Mouse (Mus musculus) common myeloid progenitor, adult 5-6 weeks (primary cell): ENCODE results near the gene Slc25a38. TPM values are rescaled to one million over a fixed set of nuclear protein-coding genes. Genes with fewer than 3 reads are reported as not detected.
A peak's percentile ranks its signal among the peaks of the same experiment; 100 is the strongest.

Experiments used
- ATAC-seq: replicated peaks from 2 replicates; pipeline ENCODE4 v1.8.0; 2016; ENCODE audit warnings: low read depth, mild to moderate bottlenecking, moderate TSS enrichment, inconsistent platforms; ENCODE audit not compliant: poor library complexity, severe bottlenecking
- total RNA-seq: library from RNA; stranded (forward); fragments of 200-1000, 187-1606 nt; gene quantifications from 2 replicates; pipeline ENCODE4 v1.2.3, GENCODE M21; 2017

The Slc25a38 gene
- total RNA-seq, 1 experiment from 2014 or later = 41.1 TPM

DNA sequence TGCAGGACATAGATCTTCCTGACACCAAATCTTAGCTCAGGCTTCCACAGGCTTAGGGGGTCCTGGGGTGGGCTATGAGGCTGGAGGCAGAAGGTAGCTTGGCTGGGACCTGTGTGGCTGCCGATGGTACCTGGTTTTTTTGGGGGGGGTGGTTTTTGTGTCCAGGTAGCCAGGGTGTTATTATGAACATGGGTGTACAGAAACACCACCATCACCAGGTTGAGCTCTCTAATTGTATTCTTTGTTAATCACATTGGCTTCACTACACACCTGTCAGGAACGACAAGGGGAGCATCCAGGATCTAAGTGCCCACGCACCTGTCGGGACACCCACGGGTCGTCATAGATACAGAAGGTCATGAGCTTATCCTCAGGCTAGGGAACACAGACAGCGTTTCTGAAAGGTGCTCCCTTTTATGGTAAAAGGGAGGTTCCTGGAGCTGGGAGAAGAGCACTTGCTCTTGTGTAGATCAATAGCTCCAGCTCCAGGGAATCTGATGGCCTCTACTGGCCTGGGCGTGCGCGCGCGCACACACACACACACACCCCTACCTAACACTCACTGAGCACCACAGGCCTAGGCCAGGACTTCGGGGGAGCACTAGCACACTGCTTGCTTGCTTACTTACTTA is 24.5 kb downstream of the Slc25a38 start:
- ATAC-seq = no peak

DNA sequence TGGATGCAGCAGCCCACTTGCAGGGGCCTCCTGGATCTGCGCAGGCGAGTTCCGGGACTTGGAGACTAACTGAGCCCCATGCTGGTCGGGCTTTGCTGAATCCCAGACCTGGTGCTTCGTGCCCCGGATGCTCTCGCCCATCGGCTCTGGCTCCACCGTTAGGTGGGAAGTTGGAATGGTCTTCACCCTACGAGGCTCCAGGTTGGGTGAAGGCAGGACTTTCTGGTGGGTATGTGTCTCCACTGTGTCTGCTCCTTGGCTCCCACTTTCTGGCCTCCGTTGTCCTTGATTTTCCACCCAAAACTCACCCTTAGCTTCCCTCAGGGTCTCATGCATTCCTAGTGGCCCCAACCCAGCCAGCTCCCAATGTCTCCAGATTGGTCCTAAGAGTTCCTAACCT is 25.3 kb downstream of the Slc25a38 start:
- no peak for ATAC-seq

DNA sequence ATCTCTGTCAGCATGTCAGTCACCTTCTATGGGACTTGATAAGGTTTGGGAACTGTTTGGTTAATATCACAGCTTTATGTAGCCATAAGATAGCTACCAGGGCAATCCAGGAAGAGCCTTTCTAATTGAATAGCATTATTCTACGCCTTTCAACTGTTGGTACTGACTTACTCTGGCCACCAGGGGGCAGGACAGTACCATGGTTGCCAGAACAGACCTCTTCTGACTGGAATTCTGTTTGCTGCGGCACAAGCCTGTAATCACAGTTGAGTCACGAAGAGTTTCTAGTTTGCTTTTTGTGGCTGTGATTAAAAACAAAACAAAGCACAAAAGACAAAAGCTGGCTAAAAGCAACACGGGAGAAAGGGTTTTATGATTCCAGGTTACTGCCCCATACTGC is 30.5 kb downstream of the Slc25a38 start:
- ATAC-seq = peak; percentile 96

- ATAC-seq = no peak
Observed at GRCm38 (mm10) chr9:120144474-120144873, 34.3 kb downstream of the Slc25a38 start.

GRCm38 (mm10) chr9:120149222-120149828 is 39.2 kb downstream of the Slc25a38 start, which contains the start of gene Mobp:
TSS of gene Mobp (plus strand) at chr9:120149707.
- ATAC-seq = no peak

DNA sequence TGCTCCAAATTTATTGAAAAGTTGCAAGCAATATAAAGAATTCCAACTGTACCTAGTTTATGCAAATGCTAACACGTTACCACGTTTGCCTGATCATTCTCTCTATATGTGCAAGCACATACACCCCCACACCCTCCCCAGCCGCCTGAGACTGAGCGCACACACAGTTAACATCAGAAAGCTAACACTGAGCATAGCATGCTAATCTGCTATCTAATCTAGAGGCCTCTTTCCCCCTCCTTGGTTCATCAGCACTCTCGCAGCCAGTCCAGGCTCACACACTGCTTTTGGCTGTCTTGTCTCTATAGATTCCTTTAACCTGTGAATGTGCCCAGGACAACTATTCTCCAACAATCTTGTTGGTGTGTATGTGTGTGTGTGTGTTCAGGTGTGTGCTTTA is 41.0 kb downstream of the Slc25a38 start:
- ATAC-seq = no peak

DNA sequence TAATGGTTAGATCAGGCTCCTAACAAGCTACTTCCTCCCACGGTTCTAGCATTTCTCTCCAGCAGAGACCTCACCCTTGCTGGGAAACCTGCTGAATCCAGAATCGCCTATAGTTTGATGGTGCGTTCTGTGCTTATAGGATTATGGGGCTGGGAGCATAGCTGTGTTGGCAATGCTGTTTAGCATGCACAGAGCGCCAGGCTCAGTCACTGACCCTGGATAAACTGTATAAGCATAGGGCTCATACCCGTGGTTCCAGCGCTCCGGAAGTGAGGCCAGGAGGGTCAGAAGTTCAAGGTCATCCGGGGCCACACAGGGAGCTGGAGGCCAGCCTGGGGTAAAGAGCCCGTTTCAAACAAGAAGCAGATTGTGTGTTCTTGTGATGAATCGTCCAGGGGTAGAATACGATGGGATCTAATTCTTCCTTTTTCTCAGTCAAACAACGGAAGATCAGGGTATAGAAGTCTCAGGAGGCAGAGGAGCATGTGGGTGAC is 41.8 kb downstream of the Slc25a38 start:
- ATAC-seq = no peak

- ATAC-seq = peak; percentile 89
Observed at GRCm38 (mm10) chr9:120158047-120158446, 47.9 kb downstream of the Slc25a38 start.

DNA sequence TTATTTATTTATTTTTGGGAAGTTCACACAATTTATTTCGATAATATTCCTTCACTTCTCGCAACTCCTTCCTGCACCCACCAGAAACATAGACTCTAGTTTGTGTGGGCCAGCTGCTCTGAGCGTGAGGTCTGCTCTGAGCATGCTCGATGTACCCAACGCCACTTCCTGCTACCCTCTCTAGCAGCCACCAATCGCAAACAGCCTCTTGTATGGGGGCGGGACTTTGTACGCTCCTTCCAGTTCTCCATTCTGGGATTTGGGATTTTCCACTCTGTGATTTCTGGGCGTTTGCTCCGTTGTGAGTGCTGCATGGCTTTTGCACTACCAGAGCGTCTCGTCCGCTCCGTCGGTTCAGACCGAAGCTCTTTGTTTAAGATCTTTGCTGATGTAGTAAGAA is 53.7 kb downstream of the Slc25a38 start:
- no peak for ATAC-seq

DNA sequence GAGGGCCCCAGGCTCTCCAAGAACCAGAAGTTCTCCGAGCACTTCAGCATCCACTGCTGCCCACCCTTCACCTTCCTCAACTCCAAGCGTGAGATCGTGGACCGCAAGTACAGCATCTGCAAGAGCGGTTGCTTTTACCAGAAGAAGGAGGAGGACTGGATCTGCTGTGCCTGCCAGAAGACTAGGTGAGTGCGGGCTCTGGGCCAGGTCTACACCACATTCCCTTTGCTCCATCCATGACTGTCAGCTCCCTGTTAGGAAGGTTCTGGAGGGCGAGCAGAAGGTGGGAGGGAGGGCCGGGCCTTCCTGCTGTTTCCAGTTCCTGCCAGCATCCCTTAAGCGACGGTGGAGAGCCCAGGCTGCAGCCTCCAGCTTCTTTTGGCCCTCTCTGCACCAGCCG is 57.7 kb downstream of the Slc25a38 start:
- ATAC-seq = no peak

DNA sequence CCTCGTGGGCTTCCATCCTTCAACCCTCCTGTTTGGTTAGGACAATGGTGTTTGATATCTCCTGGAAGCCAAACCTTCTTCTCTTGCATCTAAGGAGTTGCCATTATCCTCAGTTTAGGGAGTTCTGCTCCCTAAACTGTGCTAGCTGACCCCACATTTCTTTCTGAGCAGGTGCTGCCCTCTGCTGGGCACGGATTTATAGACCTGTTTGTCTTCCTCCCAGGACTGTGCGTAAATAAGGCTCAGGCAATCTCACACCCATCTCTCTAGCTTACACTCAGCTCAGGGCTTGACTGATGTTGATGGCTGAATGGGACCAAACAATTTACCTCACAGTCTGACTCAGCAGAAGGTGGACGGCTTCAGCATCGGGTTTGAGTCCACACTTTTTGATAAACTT is 61.1 kb downstream of the Slc25a38 start:
- ATAC-seq = peak; percentile 83

Other genes starting within 250 kb of the Slc25a38 start
- 44.2 and 46.8 TPM in 2 replicates for gene Wdr48, start 215.5 kb upstream of the Slc25a38 start, total RNA-seq
- 6.3 and 11.6 TPM in 2 replicates for gene Gorasp1, start 172.8 kb upstream of the Slc25a38 start, total RNA-seq
- gene Ttc21a, start 172.8 kb upstream of the Slc25a38 start, total RNA-seq = 0.15 and 0.46 TPM in 2 replicates
- gene Csrnp1, start 125.7 kb upstream of the Slc25a38 start, total RNA-seq = 11.9 and 16.9 TPM in 2 replicates
- gene Xirp1, start 86.8 kb upstream of the Slc25a38 start, total RNA-seq = not detected in 2 replicates
- gene Cx3cr1, start 40.5 kb upstream of the Slc25a38 start, total RNA-seq = 7.5 and 9.4 TPM in 2 replicates
- gene Ccr8, start 18.3 kb upstream of the Slc25a38 start, total RNA-seq = not detected in 2 replicates
- gene Rpsa, start 17.3 kb downstream of the Slc25a38 start, total RNA-seq = 5,315 and 5,374 TPM in 2 replicates
- not detected in 2 replicates for gene Mobp, start 39.3 kb downstream of the Slc25a38 start, total RNA-seq
- not detected in 2 replicates for gene Myrip, start 191.1 kb downstream of the Slc25a38 start, total RNA-seq